Mouse (Mus musculus) midbrain, embryonic 14.5 days (tissue): Measurements from ENCODE around the gene Gm7861. TPM values are rescaled to one million over a fixed set of nuclear protein-coding genes. Genes with fewer than 3 reads are reported as not detected.
"Not testable (repeated sequence)": the region's sequence is repeated elsewhere in the genome, so short reads cannot be mapped to it uniquely, and the experiment has no call there.

Experiments used
- ATAC-seq: fragments of 200-750 bp; cut with Nextera tagmentation; 2 replicates; pipeline ENCODE4 v1.8.0; 2017; ENCODE audit warnings: moderate number of reproducible peaks, moderate library complexity; ENCODE audit not compliant: low FRiP score, low TSS enrichment
- DNase-seq: peaks from one replicate; pipeline ENCODE4 v3.0.0-alpha.2; 2015
- H3K27ac ChIP-seq: fragments of 300-500 bp; sonication (generic); replicated peaks from 2 replicates; pipeline ENCODE4 v1.5.1; 2014; ENCODE audit warnings: mild to moderate bottlenecking, low read depth, low read length, moderate library complexity
- H3K27me3 ChIP-seq: fragments of 300-500 bp; sonication (generic); 2 replicates; pipeline ENCODE4 v1.6.1; 2014; ENCODE audit warnings: low read length, control low read depth, mixed read lengths; ENCODE audit not compliant: control insufficient read depth, insufficient read depth
- H3K36me3 ChIP-seq: fragments of 300-500 bp; sonication (generic); 2 replicates; pipeline ENCODE4 v1.6.1; 2014; ENCODE audit warnings: low read length, control low read depth; ENCODE audit not compliant: control insufficient read depth, insufficient read depth
- H3K4me1 ChIP-seq: fragments of 300-500 bp; sonication (generic); 2 replicates; pipeline ENCODE4 v1.6.1; 2014; ENCODE audit warnings: mild to moderate bottlenecking, antibody characterized with exemption, low read length, control low read depth; ENCODE audit not compliant: control insufficient read depth, insufficient read depth
- H3K4me2 ChIP-seq: fragments of 300-500 bp; sonication (generic); 2 replicates; pipeline ENCODE4 v1.6.1; 2014; ENCODE audit warnings: mild to moderate bottlenecking, low read length, moderate library complexity
- H3K4me3 ChIP-seq: fragments of 300-500 bp; sonication (generic); replicated peaks from 2 replicates; pipeline ENCODE4 v1.5.1; 2014; ENCODE audit warnings: low read depth, low read length
- H3K9ac ChIP-seq: fragments of 300-500 bp; sonication (generic); replicated peaks from 2 replicates; pipeline ENCODE4 v1.6.1; 2014; ENCODE audit warnings: mild to moderate bottlenecking, low read length, moderate library complexity
- H3K9me3 ChIP-seq: fragments of 300-500 bp; sonication (generic); 2 replicates; pipeline ENCODE4 v1.6.1; 2016; ENCODE audit warnings: low read length, control low read depth, mixed read lengths; ENCODE audit not compliant: control insufficient read depth
- WGBS: fragments of 180-500 bp; shearing (Covaris S2); extraction: QIAGEN DNeasy Blood & Tissue Kit; methylation state at CpG from one replicate; pipeline ENCODE4 v1.1.7; 2014; 5-methylcytosine and 5-hydroxymethylcytosine counted together
- polyA plus RNA-seq: library from polyadenylated mRNA; unstranded; fragments of >200 nt; fragmentation: Nextera tagmentation; extraction: Ambion mirVana; gene quantifications from 2 replicates; pipeline ENCODE4 v1.2.1, GENCODE M21; 2014

Gm7861 gene
- polyA plus RNA-seq = not detected in 2 replicates

GRCm38 (mm10) chr8:21594408-21594807 is at the start of gene Gm7861:
Gm7861 (minus strand) TSS chr8:21594508.
- not testable (repeated sequence) for ATAC-seq, H3K27ac ChIP-seq

GRCm38 (mm10) chr8:21617883-21618282 is 23.6 kb upstream of the Gm7861 start, which contains the start of gene Defa26:
Defa26 (plus strand) TSS chr8:21618183.
- not testable (repeated sequence) for H3K4me3 ChIP-seq, H3K27me3 ChIP-seq, H3K9me3 ChIP-seq, ATAC-seq, H3K27ac ChIP-seq, H3K4me1 ChIP-seq, H3K4me2 ChIP-seq, DNase-seq, H3K36me3 ChIP-seq, H3K9ac ChIP-seq
- WGBS = no CpG with 5 or more reads among the region's 1 CpGs

More at GRCm38 (mm10) chr8:21594408-21594807, at the start of gene Gm7861:
- H3K4me2 ChIP-seq, H3K4me1 ChIP-seq, H3K27me3 ChIP-seq, DNase-seq, H3K4me3 ChIP-seq, H3K9ac ChIP-seq, H3K9me3 ChIP-seq, H3K36me3 ChIP-seq: not testable (repeated sequence)
- no CpG with 5 or more reads among the region's 1 CpGs for WGBS

- not testable (repeated sequence) for H3K36me3 ChIP-seq, H3K9ac ChIP-seq, DNase-seq, H3K4me3 ChIP-seq, H3K4me1 ChIP-seq, H3K27me3 ChIP-seq, ATAC-seq, H3K9me3 ChIP-seq, H3K4me2 ChIP-seq, H3K27ac ChIP-seq
- no CpG with 5 or more reads among the region's 1 CpGs for WGBS
Measured at GRCm38 (mm10) chr8:21582706-21583105, 11.6 kb downstream of the Gm7861 start, which contains the start of gene Defa28. Defa28 (plus strand) TSS chr8:21583006.

- WGBS = no CpG with 5 or more reads among the region's 1 CpGs
- not testable (repeated sequence) for H3K4me1 ChIP-seq, H3K9me3 ChIP-seq, ATAC-seq, H3K27me3 ChIP-seq, H3K27ac ChIP-seq, H3K4me2 ChIP-seq, DNase-seq, H3K36me3 ChIP-seq, H3K9ac ChIP-seq, H3K4me3 ChIP-seq
Measured at GRCm38 (mm10) chr8:21565086-21565485, 29.2 kb downstream of the Gm7861 start, which contains the start of gene Defa37. Defa37 (plus strand) TSS chr8:21565386.

Other genes starting within 250 kb of the Gm7861 start
- not detected in 2 replicates for gene Defa2, start 216.0 kb downstream of the Gm7861 start, polyA plus RNA-seq
- not detected in 2 replicates for gene Defa33, start 202.7 kb downstream of the Gm7861 start, polyA plus RNA-seq
- gene Defa36, start 167.1 kb downstream of the Gm7861 start, polyA plus RNA-seq = not detected in 2 replicates
- gene Gm7849, start 137.9 kb downstream of the Gm7861 start, polyA plus RNA-seq = not detected in 2 replicates
- not detected in 2 replicates for gene Defa20, start 85.2 kb downstream of the Gm7861 start, polyA plus RNA-seq
- not detected in 2 replicates for gene Defa32, start 65.5 kb downstream of the Gm7861 start, polyA plus RNA-seq
- not detected in 2 replicates for gene Defa37, start 29.1 kb downstream of the Gm7861 start, polyA plus RNA-seq
- gene Defa28, start 11.5 kb downstream of the Gm7861 start, polyA plus RNA-seq = not detected in 2 replicates
- not detected in 2 replicates for gene Defa26, start 23.7 kb upstream of the Gm7861 start, polyA plus RNA-seq
- gene Defa17, start 61.3 kb upstream of the Gm7861 start, polyA plus RNA-seq = not detected in 2 replicates
- not detected in 2 replicates for gene Defa34, start 71.3 kb upstream of the Gm7861 start, polyA plus RNA-seq
- gene AY761184, start 109.1 kb upstream of the Gm7861 start, polyA plus RNA-seq = not detected in 2 replicates
- gene Defa24, start 140.0 kb upstream of the Gm7861 start, polyA plus RNA-seq = not detected in 2 replicates
- gene Defb50, start 229.0 kb upstream of the Gm7861 start, polyA plus RNA-seq = not detected in 2 replicates
- not detected in 2 replicates for gene Defb2, start 245.4 kb upstream of the Gm7861 start, polyA plus RNA-seq